Mouse (Mus musculus) frontal cortex, adult (tissue): Measurements from ENCODE around the gene Trim50.
"Not testable (repeated sequence)": the region's sequence is repeated elsewhere in the genome, so short reads cannot be mapped to it uniquely, and the experiment has no call there.

Experiments used
- ATAC-seq: cut with Nextera tagmentation; 2 replicates; pipeline ENCODE4 v1.9.2; 2017; ENCODE audit warnings: mild to moderate bottlenecking, moderate library complexity, mixed read lengths; ENCODE audit not compliant: low TSS enrichment

The Trim50 gene

GRCm38 (mm10) chr5:135352995-135353394 is at the start of gene Trim50:
Trim50 (plus strand) TSS chr5:135353295.
- ATAC-seq, result no peak

GRCm38 (mm10) chr5:135306321-135306965 is 46.7 kb upstream of the Trim50 start:
- ATAC-seq, result no peak

- no peak for ATAC-seq
Measured at GRCm38 (mm10) chr5:135316177-135316576, 36.9 kb upstream of the Trim50 start.

GRCm38 (mm10) chr5:135319856-135320255 is 33.2 kb upstream of the Trim50 start:
- no peak for ATAC-seq

- no peak for ATAC-seq
Measured at GRCm38 (mm10) chr5:135322197-135322596, 30.9 kb upstream of the Trim50 start.

GRCm38 (mm10) chr5:135326121-135326659 is 26.9 kb upstream of the Trim50 start:
- no peak for ATAC-seq

- no peak for ATAC-seq
Measured at GRCm38 (mm10) chr5:135329471-135329870, 23.6 kb upstream of the Trim50 start.

GRCm38 (mm10) chr5:135330201-135330600 is 22.9 kb upstream of the Trim50 start:
- no peak for ATAC-seq

- no peak for ATAC-seq
Measured at GRCm38 (mm10) chr5:135331161-135331560, 21.9 kb upstream of the Trim50 start.

GRCm38 (mm10) chr5:135337575-135337974 is 15.5 kb upstream of the Trim50 start:
- no peak for ATAC-seq

GRCm38 (mm10) chr5:135345989-135346388 is 7.1 kb upstream of the Trim50 start:
- ATAC-seq, result no peak

GRCm38 (mm10) chr5:135346430-135346829 is 6.7 kb upstream of the Trim50 start:
- ATAC-seq, result no peak

- ATAC-seq, result no peak
Measured at GRCm38 (mm10) chr5:135347511-135348011, 5.5 kb upstream of the Trim50 start.

GRCm38 (mm10) chr5:135349862-135350261 is 3.2 kb upstream of the Trim50 start, which contains the start of gene Fkbp6:
Fkbp6 (minus strand) TSS chr5:135350044.
- no peak for ATAC-seq

- ATAC-seq, result no peak
Measured at GRCm38 (mm10) chr5:135351606-135352005, 1.5 kb upstream of the Trim50 start.

- ATAC-seq, result no peak
Measured at GRCm38 (mm10) chr5:135353564-135353963, 469 bp downstream of the Trim50 start.

GRCm38 (mm10) chr5:135356090-135356489 is 3.0 kb downstream of the Trim50 start:
- ATAC-seq, result no peak

GRCm38 (mm10) chr5:135357556-135357955 is 4.5 kb downstream of the Trim50 start:
- ATAC-seq, result no peak

GRCm38 (mm10) chr5:135359772-135360171 is 6.7 kb downstream of the Trim50 start:
- ATAC-seq, result no peak

- ATAC-seq, result no peak
Measured at GRCm38 (mm10) chr5:135362572-135362971, 9.5 kb downstream of the Trim50 start.

- ATAC-seq, result no peak
Measured at GRCm38 (mm10) chr5:135363540-135363939, 10.4 kb downstream of the Trim50 start.

GRCm38 (mm10) chr5:135367841-135368240 is 14.7 kb downstream of the Trim50 start:
- ATAC-seq, result no peak

GRCm38 (mm10) chr5:135368312-135368711 is 15.2 kb downstream of the Trim50 start:
- no peak for ATAC-seq

- ATAC-seq, result not testable (repeated sequence)
Measured at GRCm38 (mm10) chr5:135369196-135369595, 16.1 kb downstream of the Trim50 start.
